Mouse (Mus musculus) hindbrain, embryonic 15.5 days (tissue): ENCODE measurements around the gene Zcchc8. TPM values are rescaled to one million over a fixed set of nuclear protein-coding genes. Genes with fewer than 3 reads are reported as not detected.

ENCODE experiments used
- ATAC-seq: fragments of 200-750 bp; cut with Nextera tagmentation; 2 replicates; pipeline ENCODE4 v1.8.0; 2017; ENCODE audit warnings: low read depth, moderate number of reproducible peaks, moderate TSS enrichment; ENCODE audit not compliant: low FRiP score
- H3K27ac ChIP-seq: fragments of 300-500 bp; sonication (generic); replicated peaks from 2 replicates; pipeline ENCODE4 v1.5.1; 2015; ENCODE audit warnings: mild to moderate bottlenecking, inconsistent platforms
- H3K27me3 ChIP-seq: fragments of 300-500 bp; sonication (generic); 2 replicates; pipeline ENCODE4 v1.6.1; 2015; ENCODE audit warnings: control low read depth, inconsistent platforms
- H3K36me3 ChIP-seq: fragments of 300-500 bp; sonication (generic); 2 replicates; pipeline ENCODE4 v1.6.1; 2015; ENCODE audit warnings: control low read depth, inconsistent platforms
- H3K4me1 ChIP-seq: fragments of 300-500 bp; sonication (generic); replicated peaks from 2 replicates; pipeline ENCODE4 v1.6.1; 2015; ENCODE audit warnings: control low read depth, inconsistent platforms
- H3K4me2 ChIP-seq: fragments of 300-500 bp; sonication (generic); 2 replicates; pipeline ENCODE4 v1.6.1; 2015; ENCODE audit warnings: moderate library complexity, mild to moderate bottlenecking, inconsistent platforms
- H3K4me3 ChIP-seq: fragments of 300-500 bp; sonication (generic); 2 replicates; pipeline ENCODE4 v1.5.1; 2015; ENCODE audit warnings: mild to moderate bottlenecking, inconsistent platforms
- H3K9ac ChIP-seq: fragments of 300-500 bp; sonication (generic); 2 replicates; pipeline ENCODE4 v1.6.1; 2015; ENCODE audit warnings: inconsistent platforms
- H3K9me3 ChIP-seq: fragments of 300-500 bp; sonication (generic); 2 replicates; pipeline ENCODE4 v1.6.1; 2016; ENCODE audit warnings: control low read depth, inconsistent platforms
- WGBS: fragments of 180-500 bp; shearing (Covaris S2); methylation state at CpG from one replicate; pipeline ENCODE4 v1.1.7; 2015; 5-methylcytosine and 5-hydroxymethylcytosine counted together
- polyA plus RNA-seq: library from polyadenylated mRNA; unstranded; fragments of >200 nt; fragmentation: Nextera tagmentation; extraction: Ambion mirVana; gene quantifications from 2 replicates; pipeline ENCODE4 v1.2.1, GENCODE M21; 2015

Zcchc8 gene
- polyA plus RNA-seq, 1 experiment from 2014 or later, result 68.5 TPM

DNA sequence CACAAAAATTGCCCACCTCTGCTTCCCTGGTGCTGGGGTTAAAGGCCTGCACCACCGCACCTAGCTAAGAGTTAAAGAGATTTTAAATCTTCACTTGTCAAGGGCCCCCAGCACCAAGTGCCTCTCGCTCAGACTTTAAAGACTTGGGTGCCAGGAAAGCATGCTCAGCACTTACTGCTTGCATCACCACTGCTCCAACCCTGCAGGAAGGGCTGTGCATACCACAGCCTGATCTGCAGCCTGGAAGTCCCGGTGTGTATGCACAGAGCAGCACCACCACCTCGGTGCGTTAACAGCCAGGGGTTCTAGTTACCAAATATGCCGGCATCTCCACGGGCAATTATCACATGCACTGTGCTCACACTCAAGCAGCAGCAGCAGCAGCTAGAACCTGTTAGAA is 63.2 kb downstream of the Zcchc8 start:
- ATAC-seq, result no peak

DNA sequence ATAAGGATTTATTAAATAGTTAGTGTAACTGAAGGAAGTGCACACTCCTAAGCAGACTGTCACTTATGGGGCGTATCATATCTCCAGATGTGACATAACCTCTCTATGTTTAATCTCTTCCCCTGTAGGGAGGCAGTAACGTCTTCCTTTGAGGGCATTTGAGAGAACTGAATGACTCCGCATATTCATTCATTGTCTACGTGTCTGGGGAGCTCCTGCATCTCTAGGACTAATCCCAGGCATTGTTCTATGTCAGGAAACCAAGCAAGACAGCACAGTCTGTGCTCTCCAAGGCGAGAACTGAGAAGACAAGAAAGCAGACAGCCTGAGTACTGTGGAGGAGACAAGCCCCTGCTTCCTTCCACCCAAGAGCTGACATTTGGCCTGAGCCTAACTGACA is 66.0 kb downstream of the Zcchc8 start:
- no peak overlapping the region for H3K4me3 ChIP-seq
- H3K4me2 ChIP-seq, result no peak overlapping the region
- no peak overlapping the region for H3K27ac ChIP-seq
- 0 out of 2 replicates have a peak, but pooled peaks cover 2% of the 10 kb centered on the region for H3K4me1 ChIP-seq
- no peaks in the 10 kb centered on the region for H3K9me3 ChIP-seq
- H3K36me3 ChIP-seq, result peaks cover 26% of the 10 kb centered on the region
- no peak overlapping the region for H3K9ac ChIP-seq
- 41% methylated on average over 5 of the region's 5 CpGs for WGBS
- H3K27me3 ChIP-seq, result no peaks in the 10 kb centered on the region
- ATAC-seq, result no peak

More for the DNA sequence above, 63.2 kb downstream of the Zcchc8 start:
- no peak overlapping the region for H3K9ac ChIP-seq
- 0 out of 2 replicates have a peak, but pooled peaks cover 6% of the 10 kb centered on the region for H3K4me1 ChIP-seq
- H3K4me2 ChIP-seq, result no peak overlapping the region
- no peaks in the 10 kb centered on the region for H3K9me3 ChIP-seq
- H3K36me3 ChIP-seq, result peaks cover 20% of the 10 kb centered on the region
- WGBS, result 85% methylated on average over 7 of the region's 7 CpGs
- H3K4me3 ChIP-seq, result no peak overlapping the region
- no peak overlapping the region for H3K27ac ChIP-seq
- no peaks in the 10 kb centered on the region for H3K27me3 ChIP-seq

DNA sequence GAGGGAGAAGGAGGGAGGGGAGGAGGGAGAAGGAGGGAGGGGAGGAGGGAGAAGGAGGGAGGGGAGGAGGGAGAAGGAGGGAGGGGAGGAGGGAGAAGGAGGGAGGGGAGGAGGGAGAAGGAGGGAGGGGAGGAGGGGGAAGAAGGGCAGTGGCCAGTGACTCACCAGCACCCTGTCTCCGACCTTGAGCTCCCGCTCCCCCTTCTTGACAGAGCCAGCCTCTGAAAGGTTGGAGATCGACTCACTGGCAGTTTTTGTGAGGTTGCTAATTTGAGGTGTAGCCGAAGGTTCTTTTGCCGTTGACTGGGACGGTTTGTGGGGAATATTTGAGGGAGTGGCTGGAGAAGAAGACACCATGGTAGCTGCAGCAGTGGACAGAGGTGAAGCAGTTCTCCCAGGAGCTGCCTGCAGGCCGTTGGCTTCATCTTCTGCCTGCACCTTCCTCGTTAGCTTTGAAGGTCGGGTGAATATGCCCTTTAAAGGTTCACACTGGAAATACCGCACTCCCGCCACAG is 67.6 kb downstream of the Zcchc8 start:
- no peaks in the 10 kb centered on the region for H3K9me3 ChIP-seq
- H3K27ac ChIP-seq, result no peak overlapping the region
- H3K9ac ChIP-seq, result no peak overlapping the region
- H3K27me3 ChIP-seq, result no peaks in the 10 kb centered on the region
- WGBS, result 89% methylated on average over 11 of the region's 11 CpGs
- H3K4me2 ChIP-seq, result no peak overlapping the region
- no peak for ATAC-seq
- H3K4me3 ChIP-seq, result no peak overlapping the region
- H3K4me1 ChIP-seq, result no peaks in the 10 kb centered on the region
- peaks cover 26% of the 10 kb centered on the region for H3K36me3 ChIP-seq

- no peak for ATAC-seq
- no peak overlapping the region for H3K9ac ChIP-seq
- WGBS, result 74% methylated on average over 2 of the region's 2 CpGs
- H3K4me1 ChIP-seq, result no peaks in the 10 kb centered on the region
- H3K27me3 ChIP-seq, result no peaks in the 10 kb centered on the region
- H3K4me3 ChIP-seq, result no peak overlapping the region
- H3K36me3 ChIP-seq, result peaks cover 42% of the 10 kb centered on the region
- H3K27ac ChIP-seq, result no peak overlapping the region
- no peak overlapping the region for H3K4me2 ChIP-seq
- H3K9me3 ChIP-seq, result no peaks in the 10 kb centered on the region
These were observed 70.1 kb downstream of the Zcchc8 start for GRCm38 (mm10) chr5:123650825-123651224.

Other genes starting within 250 kb of the Zcchc8 start
- 0.38 and 0.43 TPM in 2 replicates for gene Lrrc43, start 231.8 kb downstream of the Zcchc8 start, polyA plus RNA-seq
- gene Il31, start 231.6 kb downstream of the Zcchc8 start, polyA plus RNA-seq, result not detected in 2 replicates
- 0.76 and 1.3 TPM in 2 replicates for gene B3gnt4, start 210.6 kb downstream of the Zcchc8 start, polyA plus RNA-seq
- 106 TPM in 2 replicates for gene Diablo, start 196.9 kb downstream of the Zcchc8 start, polyA plus RNA-seq
- gene Gm49027, start 195.6 kb downstream of the Zcchc8 start, polyA plus RNA-seq, result 1.6 and 4.2 TPM in 2 replicates
- gene Vps33a, start 148.1 kb downstream of the Zcchc8 start, polyA plus RNA-seq, result 38.1 and 38.7 TPM in 2 replicates
- 79.6 and 81.0 TPM in 2 replicates for gene Clip1, start 36.5 kb downstream of the Zcchc8 start, polyA plus RNA-seq
- gene Rsrc2, start 28.3 kb upstream of the Zcchc8 start, polyA plus RNA-seq, result 122 and 129 TPM in 2 replicates
- gene Kntc1, start 28.6 kb upstream of the Zcchc8 start, polyA plus RNA-seq, result 6.7 and 7.2 TPM in 2 replicates
- not detected in 2 replicates for gene Hcar2, start 144.4 kb upstream of the Zcchc8 start, polyA plus RNA-seq
- 0.88 and 0.99 TPM in 2 replicates for gene Hcar1, start 158.9 kb upstream of the Zcchc8 start, polyA plus RNA-seq
- gene Denr, start 186.1 kb upstream of the Zcchc8 start, polyA plus RNA-seq, result 118 and 125 TPM in 2 replicates
- 3.8 and 4.2 TPM in 2 replicates for gene Gm43518, start 206.3 kb upstream of the Zcchc8 start, polyA plus RNA-seq
- 3.7 and 4.6 TPM in 2 replicates for gene Ccdc62, start 209.6 kb upstream of the Zcchc8 start, polyA plus RNA-seq